Mouse (Mus musculus) forebrain, embryonic 14.5 days (tissue): ENCODE results near the gene Bpgm. TPM values are rescaled to one million over a fixed set of nuclear protein-coding genes. Genes with fewer than 3 reads are reported as not detected.

Experiments
- ATAC-seq: fragments of 200-750 bp; cut with Nextera tagmentation; 2 replicates; pipeline ENCODE4 v1.8.0; 2017; ENCODE audit warnings: mild to moderate bottlenecking, moderate library complexity
- DNase-seq: peaks from one replicate; pipeline ENCODE4 v3.0.0-alpha.2; 2015; ENCODE audit warnings: low spot score
- H3K27ac ChIP-seq: fragments of 300-500 bp; sonication (generic); 2 replicates; pipeline ENCODE4 v1.5.1; 2014; ENCODE audit warnings: low read depth, mild to moderate bottlenecking, control low read depth, low read length, moderate library complexity
- H3K27me3 ChIP-seq: fragments of 300-500 bp; sonication (generic); replicated peaks from 2 replicates; pipeline ENCODE4 v1.6.1; 2014; ENCODE audit warnings: low read length, control low read depth, mixed read lengths; ENCODE audit not compliant: control insufficient read depth, insufficient read depth
- H3K36me3 ChIP-seq: fragments of 300-500 bp; sonication (generic); 2 replicates; pipeline ENCODE4 v1.6.1; 2014; ENCODE audit warnings: low read length, control low read depth; ENCODE audit not compliant: control insufficient read depth, insufficient read depth
- H3K4me1 ChIP-seq: fragments of 300-500 bp; sonication (generic); 2 replicates; pipeline ENCODE4 v1.6.1; 2014; ENCODE audit warnings: antibody characterized with exemption, low read length, control low read depth; ENCODE audit not compliant: control insufficient read depth, insufficient read depth
- H3K4me2 ChIP-seq: fragments of 300-500 bp; sonication (generic); 2 replicates; pipeline ENCODE4 v1.6.1; 2014; ENCODE audit warnings: mild to moderate bottlenecking, control low read depth, low read length
- H3K4me3 ChIP-seq: fragments of 300-500 bp; sonication (generic); 2 replicates; pipeline ENCODE4 v1.5.1; 2014; ENCODE audit warnings: low read depth, low read length, control low read depth
- H3K9ac ChIP-seq: fragments of 300-500 bp; sonication (generic); 2 replicates; pipeline ENCODE4 v1.6.1; 2014; ENCODE audit warnings: mild to moderate bottlenecking, low read length, control low read depth, moderate library complexity
- H3K9me3 ChIP-seq: fragments of 300-500 bp; sonication (generic); replicated peaks from 2 replicates; pipeline ENCODE4 v1.6.1; 2016; ENCODE audit warnings: low read length, control low read depth, mixed read lengths; ENCODE audit not compliant: control insufficient read depth
- WGBS: fragments of 180-500 bp; shearing (Covaris S2); extraction: QIAGEN DNeasy Blood & Tissue Kit; methylation state at CpG from one replicate; pipeline ENCODE4 v1.1.7; 2014; 5-methylcytosine and 5-hydroxymethylcytosine counted together
- polyA plus RNA-seq: library from polyadenylated mRNA; unstranded; fragments of >200 nt; fragmentation: Nextera tagmentation; extraction: Ambion mirVana; gene quantifications from 2 replicates; pipeline ENCODE4 v1.2.1, GENCODE M21; 2014

Bpgm gene
- polyA plus RNA-seq, 1 experiment from 2014 or later = 66.1 TPM

GRCm38 (mm10) chr6:34460651-34461050 lies 15.4 kb upstream of the Bpgm start:
- WGBS = 62% methylated on average over 4 of the region's 4 CpGs
- no peak overlapping the region for H3K27ac ChIP-seq
- no peak for ATAC-seq
- no peak overlapping the region for H3K9ac ChIP-seq
- H3K36me3 ChIP-seq = no peaks in the 10 kb centered on the region
- no peak overlapping the region for H3K4me3 ChIP-seq
- no peaks in the 10 kb centered on the region for H3K9me3 ChIP-seq
- no peak for DNase-seq
- H3K27me3 ChIP-seq = no peaks in the 10 kb centered on the region
- no peak overlapping the region for H3K4me2 ChIP-seq
- H3K4me1 ChIP-seq = no peaks in the 10 kb centered on the region

DNA sequence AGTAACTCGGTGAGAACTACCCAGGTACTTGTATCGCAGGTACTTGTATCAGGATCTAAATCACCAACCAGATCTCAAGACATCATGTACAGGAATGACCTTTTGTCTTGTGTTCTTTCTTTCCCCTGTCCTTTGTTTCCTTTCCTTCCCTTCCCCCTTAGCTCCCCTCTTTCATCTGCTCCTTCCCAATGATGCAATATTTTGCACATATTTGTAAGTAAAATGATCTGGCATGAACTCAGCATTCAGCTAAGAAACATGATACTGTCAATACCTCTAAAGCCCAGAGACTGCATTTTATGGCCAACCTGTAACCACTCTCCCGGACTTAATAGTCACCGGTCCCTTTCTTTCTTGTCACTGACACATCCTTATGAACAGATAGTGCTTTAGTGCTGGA lies 12.4 kb upstream of the Bpgm start:
- no peak for ATAC-seq
- WGBS = 95% methylated on average over 4 of the region's 4 CpGs
- no peaks in the 10 kb centered on the region for H3K27me3 ChIP-seq
- no peaks in the 10 kb centered on the region for H3K36me3 ChIP-seq
- H3K4me1 ChIP-seq = no peaks in the 10 kb centered on the region
- no peak overlapping the region for H3K9ac ChIP-seq
- no peak for DNase-seq
- no peak overlapping the region for H3K4me3 ChIP-seq
- no peak overlapping the region for H3K4me2 ChIP-seq
- H3K27ac ChIP-seq = no peak overlapping the region
- H3K9me3 ChIP-seq = no peaks in the 10 kb centered on the region

GRCm38 (mm10) chr6:34471434-34472110 lies 4.4 kb upstream of the Bpgm start:
- 89% methylated on average over 12 of the region's 12 CpGs for WGBS

DNA sequence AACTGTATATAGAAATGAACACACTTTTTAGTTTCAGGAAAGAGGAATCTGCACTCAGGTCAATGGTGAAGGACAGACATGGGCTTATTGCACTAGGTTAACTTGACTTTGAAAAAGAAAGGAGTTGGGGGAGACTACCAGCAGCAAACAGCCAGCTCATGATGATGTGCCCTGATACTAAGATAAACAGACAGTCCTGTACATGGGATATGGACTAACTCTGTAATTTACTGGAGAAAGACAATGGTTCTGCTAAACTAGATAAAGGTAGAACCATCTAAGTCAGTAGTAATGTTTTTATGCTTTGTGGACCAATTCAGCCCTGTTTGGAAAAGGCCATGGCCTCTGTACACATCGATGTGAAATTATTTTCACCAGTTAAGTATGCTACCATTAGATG lies 2.7 kb upstream of the Bpgm start:
- Histone ChIP-seq H3K4me3 (no peak overlapping the region), H3K4me2 (no peak overlapping the region), H3K36me3 (no peaks in the 10 kb centered on the region), H3K27me3 (no peaks in the 10 kb centered on the region), H3K9ac (no peak overlapping the region), H3K9me3 (no peaks in the 10 kb centered on the region), H3K4me1 (peaks cover 15% of the 10 kb centered on the region), H3K27ac (no peak overlapping the region)
- ATAC-seq (no peak), DNase-seq (no peak)
- WGBS = 98% methylated on average over 1 of the region's 1 CpGs

More at GRCm38 (mm10) chr6:34471434-34472110, 4.4 kb upstream of the Bpgm start:
- Histone ChIP-seq H3K36me3 (no peaks in the 10 kb centered on the region), H3K4me1 (peaks cover 3% of the 10 kb centered on the region; the same call in 1 of the 2 replicates), H3K27me3 (no peaks in the 10 kb centered on the region), H3K27ac (no peak overlapping the region), H3K9me3 (no peaks in the 10 kb centered on the region), H3K4me2 (no peak overlapping the region), H3K4me3 (no peak overlapping the region), H3K9ac (no peak overlapping the region)
- no peak for ATAC-seq
- DNase-seq = no peak

- DNase-seq = no peak
- Histone ChIP-seq H3K27ac (no peak overlapping the region), H3K27me3 (no peaks in the 10 kb centered on the region), H3K4me3 (no peak overlapping the region), H3K9ac (no peak overlapping the region), H3K4me2 (no peak overlapping the region), H3K9me3 (no peaks in the 10 kb centered on the region), H3K36me3 (no peaks in the 10 kb centered on the region), H3K4me1 (peaks cover 22% of the 10 kb centered on the region)
- 54% methylated on average over 3 of the region's 3 CpGs for WGBS
- ATAC-seq = no peak
Measured at GRCm38 (mm10) chr6:34474031-34474430, 2.0 kb upstream of the Bpgm start.

DNA sequence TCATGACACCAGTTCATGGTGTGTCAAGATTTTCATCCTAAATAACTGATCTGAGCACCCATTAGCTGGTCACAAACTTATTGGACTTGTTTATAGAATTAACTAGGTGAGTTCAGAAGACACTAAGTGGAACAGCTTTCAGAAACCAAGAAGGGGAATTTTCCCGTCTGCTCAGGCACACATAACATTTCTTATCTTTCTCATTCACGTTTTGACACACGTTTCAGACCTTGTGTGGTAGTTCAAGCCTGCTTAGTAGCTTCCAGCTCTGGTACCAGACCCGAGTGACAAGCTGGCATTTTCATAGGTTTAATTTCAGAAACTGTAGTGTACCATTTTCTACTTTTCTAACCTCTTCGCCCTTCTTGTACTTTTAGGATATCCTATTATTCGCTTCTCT lies 616 bp upstream of the Bpgm start:
- Histone ChIP-seq H3K4me2 (peak overlapping the region; percentile 80), H3K4me3 (peak overlapping the region; percentile 47), H3K36me3 (no peaks in the 10 kb centered on the region), H3K9ac (peak overlapping the region; percentile 66), H3K9me3 (no peaks in the 10 kb centered on the region), H3K27me3 (no peaks in the 10 kb centered on the region), H3K4me1 (peaks cover 31% of the 10 kb centered on the region), H3K27ac (no peak overlapping the region)
- DNase-seq (no peak), ATAC-seq (no peak)
- WGBS = 25% methylated on average over 6 of the region's 6 CpGs

- no peak overlapping the region for H3K27ac ChIP-seq
- peaks cover 34% of the 10 kb centered on the region for H3K4me1 ChIP-seq
- DNase-seq (no peak), ATAC-seq (no peak)
- no peak overlapping the region for H3K9ac ChIP-seq
- no peaks in the 10 kb centered on the region for H3K9me3 ChIP-seq
- H3K36me3 ChIP-seq = no peaks in the 10 kb centered on the region
- peak overlapping the region; percentile 34; the same call in 1 of the 2 replicates for H3K4me2 ChIP-seq
- no peak overlapping the region for H3K4me3 ChIP-seq
- 61% methylated on average over 7 of the region's 7 CpGs for WGBS
- H3K27me3 ChIP-seq = no peaks in the 10 kb centered on the region
Measured at GRCm38 (mm10) chr6:34478036-34478435, 2.0 kb downstream of the Bpgm start.

GRCm38 (mm10) chr6:34478677-34479360 lies 2.8 kb downstream of the Bpgm start:
- H3K36me3 ChIP-seq = no peaks in the 10 kb centered on the region
- WGBS = 9% methylated on average over 6 of the region's 6 CpGs
- H3K27me3 ChIP-seq = no peaks in the 10 kb centered on the region
- H3K4me1 ChIP-seq = peaks cover 34% of the 10 kb centered on the region
- peak overlapping the region; percentile 34 for H3K4me2 ChIP-seq
- H3K27ac ChIP-seq = no peak overlapping the region
- ATAC-seq (no peak), DNase-seq (peak; percentile 42)
- H3K4me3 ChIP-seq = peak overlapping the region; percentile 2; the same call in 1 of the 2 replicates
- no peaks in the 10 kb centered on the region for H3K9me3 ChIP-seq
- H3K9ac ChIP-seq = peak overlapping the region; percentile 22

- Histone ChIP-seq H3K4me2 (peak overlapping the region; percentile 34; the same call in 1 of the 2 replicates), H3K4me1 (peaks cover 34% of the 10 kb centered on the region), H3K27ac (no peak overlapping the region), H3K9me3 (no peaks in the 10 kb centered on the region), H3K27me3 (no peaks in the 10 kb centered on the region), H3K36me3 (no peaks in the 10 kb centered on the region), H3K9ac (no peak overlapping the region), H3K4me3 (no peak overlapping the region)
- 43% methylated on average over 8 of the region's 8 CpGs for WGBS
- no peak for ATAC-seq
- DNase-seq = no peak
Measured at GRCm38 (mm10) chr6:34479531-34479930, 3.5 kb downstream of the Bpgm start.
